In genomic region chr10:24133132-24133531, GRCm38 (mm10) we compare ENCODE assay signal across 13 mouse cellular contexts. TPM values are rescaled to one million over a fixed set of nuclear protein-coding genes. Genes with fewer than 3 reads are reported as not detected.
A peak's percentile ranks its signal among the peaks of the same experiment; 100 is the strongest.
DNase-seq lines count a peak whose midpoint lies in the region.
"Had no signal": no experiment of that assay in that cellular context is flagged by ENCODE, and none has a peak within 500 bp of the region (broad histone marks: within the 10 kb centered on the region; RNA-seq: fewer than 3 reads in every experiment).

No protein-coding gene starts in this region.

- peak; percentile 57 to 59 for DNase-seq in spleen, postnatal 36 days (ENCODE audit: low spot score in 2 of 2)
- DNase-seq in spleen, adult 18-20 months = no peak
- peak; percentile 20 for DNase-seq in brain, adult 2 months (ENCODE audit: low read depth, low spot score)
- DNase-seq in lung, postnatal 36 days = peak; percentile 42
- peak; percentile 29 for DNase-seq in yolk sac, embryonic 10.5 days (ENCODE audit: low spot score)
- no peak for DNase-seq in layer of hippocampus, postnatal 36 days
- no peak for DNase-seq in frontal cortex, postnatal 36 days (ENCODE audit: low spot score in 2 of 2)
- DNase-seq in left cerebral cortex, postnatal 14 days (ENCODE audit: low spot score in 2 of 2) = no peak
- DNase-seq: adrenal gland, adult 2 months; cerebellum, postnatal 36 days; right cerebral cortex, postnatal 4 days had no signal

- intact Hi-C loops in left cerebral cortex, postnatal 14 days (cut with DNase I) = loop anchor here (2.0 to 5.0 kb wide), 2 partner anchors 156 to 318 kb away; no protein-coding TSS in a partner anchor

RNA-seq across cellular contexts. Expression of gene Stx7, which starts 16.0 kb away (rescaled TPM):
- 100 to 1,000 TPM; 122 to 128 TPM for total RNA-seq in layer of hippocampus, postnatal 36 days (2021)
- total RNA-seq in left cerebral cortex, postnatal 14 days (2021) = 100 to 1,000 TPM; 150 to 156 TPM

RNA-seq across cellular contexts. Expression of gene Taar9, which starts 23.8 kb away (rescaled TPM):
- total RNA-seq in layer of hippocampus, postnatal 36 days (2021) = not detected
- not detected for total RNA-seq in left cerebral cortex, postnatal 14 days (2021)
- total RNA-seq: adrenal gland, adult 2 months; heart, postnatal 25 days; layer of hippocampus, postnatal 25 days had no signal

RNA-seq across cellular contexts. Expression of gene Taar8c, which starts 31.4 kb away (rescaled TPM):
- total RNA-seq in layer of hippocampus, postnatal 36 days (2021) = not detected
- not detected for total RNA-seq in left cerebral cortex, postnatal 14 days (2021)
- total RNA-seq: adrenal gland, adult 2 months; heart, postnatal 25 days; layer of hippocampus, postnatal 25 days had no signal

RNA-seq across cellular contexts. Expression of gene Taar8b, which starts 41.0 kb away (rescaled TPM):
- not detected for total RNA-seq in layer of hippocampus, postnatal 36 days (2021)
- not detected for total RNA-seq in left cerebral cortex, postnatal 14 days (2021)
- total RNA-seq: adrenal gland, adult 2 months; heart, postnatal 25 days; layer of hippocampus, postnatal 25 days had no signal

RNA-seq across cellular contexts. Expression of gene Taar8a, which starts 56.8 kb away (rescaled TPM):
- not detected for total RNA-seq in layer of hippocampus, postnatal 36 days (2021)
- total RNA-seq in left cerebral cortex, postnatal 14 days (2021) = not detected
- total RNA-seq: adrenal gland, adult 2 months; heart, postnatal 25 days; layer of hippocampus, postnatal 25 days had no signal

Comparison
In these comparisons a context has a peak if more than half of its experiments do, and no peak if none do; other contexts are left out.
1. DNase-seq: peak in spleen, postnatal 36 days (2 of 2), brain, adult 2 months (single experiment), lung, postnatal 36 days (single experiment) and yolk sac, embryonic 10.5 days (single experiment); none in spleen, adult 18-20 months (0 of 2), layer of hippocampus, postnatal 36 days (0 of 2), frontal cortex, postnatal 36 days (0 of 2) and left cerebral cortex, postnatal 14 days (0 of 2).